Comparison of ENCODE assay signal across 8 mouse cellular contexts in the genomic region with DNA sequence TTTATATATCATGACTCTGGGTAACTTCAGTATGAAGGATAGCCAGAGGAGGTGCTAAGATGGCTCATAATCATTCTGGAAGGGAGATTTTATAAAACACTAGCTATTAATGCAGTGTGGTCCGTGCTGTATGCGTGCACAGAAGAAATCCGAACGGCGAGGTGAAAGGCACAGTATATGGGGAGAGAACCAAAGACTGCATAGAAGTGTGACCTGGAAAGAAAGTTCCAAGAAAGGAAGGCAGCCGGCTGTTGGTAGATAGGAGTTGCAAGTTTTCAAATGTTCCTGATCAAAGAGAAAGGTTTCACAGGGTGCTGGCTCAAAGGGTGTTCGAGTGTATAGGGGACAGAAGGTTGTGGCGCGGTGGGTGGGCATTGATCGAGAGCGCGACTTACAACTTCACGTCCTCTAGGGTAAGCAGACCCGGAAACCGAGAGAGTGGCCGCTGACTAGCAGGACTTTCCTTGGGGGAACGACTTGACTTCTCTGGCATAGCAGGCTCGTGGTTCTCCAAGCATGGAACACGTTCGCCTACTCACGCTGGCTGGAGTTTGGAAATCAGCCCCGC. TPM values are rescaled to one million over a fixed set of nuclear protein-coding genes. Genes with fewer than 3 reads are reported as not detected.
A peak's percentile ranks its signal among the peaks of the same experiment; 100 is the strongest.
DNase-seq lines count a peak whose midpoint lies in the region; ATAC-seq and TF ChIP-seq lines count a peak whose summit lies in the region.

No protein-coding gene starts in this region.

- no peaks in the 10 kb centered on the region for H3K36me3 ChIP-seq in embryonic facial prominence, embryonic 11.5 days (replicated peaks; ENCODE audit: control insufficient read depth, insufficient read depth, low read depth, low read length)
- peaks cover 10% of the 10 kb centered on the region; the same call in 1 of the 2 replicates for H3K36me3 ChIP-seq in intestine, embryonic 14.5 days (ENCODE audit: control insufficient read depth, insufficient read depth, low read length)
- H3K36me3 ChIP-seq in midbrain, postnatal 0 days (ENCODE audit: insufficient read depth, low read length) = no peaks in the 10 kb centered on the region

- 20% methylated on average over 22 of the region's 22 CpGs for WGBS in embryonic facial prominence, embryonic 11.5 days
- 17% methylated on average over 21 of the region's 22 CpGs for WGBS in intestine, embryonic 14.5 days
- 22% methylated on average over 22 of the region's 22 CpGs for WGBS in midbrain, postnatal 0 days

- no peaks in the 10 kb centered on the region for H3K27me3 ChIP-seq in embryonic facial prominence, embryonic 11.5 days (ENCODE audit: control insufficient read depth, insufficient read depth, low read length)
- H3K27me3 ChIP-seq in intestine, embryonic 14.5 days (replicated peaks; ENCODE audit: control insufficient read depth, insufficient read depth, low read length) = no peaks in the 10 kb centered on the region; the same call in 1 of the 2 replicates
- no peaks in the 10 kb centered on the region; the same call in 1 of the 2 replicates for H3K27me3 ChIP-seq in midbrain, postnatal 0 days (ENCODE audit: insufficient read depth, low read length)

- peak; percentile 77 for ATAC-seq in embryonic facial prominence, embryonic 11.5 days (replicated peaks; ENCODE audit: insufficient number of reproducible peaks, low FRiP score, low TSS enrichment, low read depth)
- peak; percentile 76 for ATAC-seq in intestine, embryonic 14.5 days (replicated peaks; ENCODE audit: low FRiP score, low TSS enrichment, low read depth)
- peak; percentile 39 for ATAC-seq in midbrain, postnatal 0 days (ENCODE audit: low FRiP score)

- peak overlapping the region; percentile 58 for H3K4me3 ChIP-seq in left cerebral cortex, adult 2 months
- H3K4me3 ChIP-seq in embryonic facial prominence, embryonic 11.5 days (ENCODE audit: low read depth, low read length) = peak overlapping the region; percentile 55
- H3K4me3 ChIP-seq in intestine, embryonic 14.5 days (ENCODE audit: low read depth, low read length) = peak overlapping the region; percentile 57
- peak overlapping the region; percentile 53 for H3K4me3 ChIP-seq in midbrain, postnatal 0 days (ENCODE audit: low read depth, low read length)

- no peak for DNase-seq in left cerebral cortex, adult 2 months (ENCODE audit: extremely low spot score in 1 of 2, low spot score in 2 of 2)
- no peak for DNase-seq in left cerebral cortex, postnatal 25 days (ENCODE audit: low spot score in 2 of 2)
- DNase-seq in embryonic facial prominence, embryonic 11.5 days (ENCODE audit: low spot score) = no peak
- peak; percentile 70 for DNase-seq in intestine, embryonic 14.5 days (ENCODE audit: low spot score)
- DNase-seq in midbrain, postnatal 0 days (ENCODE audit: low spot score) = no peak
- no peak for DNase-seq in spleen, adult 12 weeks (ENCODE audit: low spot score)
- no peak for DNase-seq in adrenal gland, adult 8-10 months
- no peak for DNase-seq in frontal cortex, postnatal 10 days (ENCODE audit: low spot score in 2 of 2)

- no peaks in the 10 kb centered on the region for H3K9me3 ChIP-seq in embryonic facial prominence, embryonic 11.5 days (replicated peaks; ENCODE audit: control insufficient read depth, low read length)
- H3K9me3 ChIP-seq in intestine, embryonic 14.5 days (ENCODE audit: control insufficient read depth, low read length) = no peaks in the 10 kb centered on the region
- H3K9me3 ChIP-seq in midbrain, postnatal 0 days (ENCODE audit: low read length) = no peaks in the 10 kb centered on the region

- intact Hi-C loops in left cerebral cortex, adult 2 months (cut with DNase I) = no loop called here
- intact Hi-C loops in left cerebral cortex, postnatal 25 days (cut with DNase I) = loop anchor here (1.0 kb wide), 1 partner anchor 246 kb away; no protein-coding TSS in a partner anchor

- no peak for TF ChIP-seq CTCF in left cerebral cortex, adult 2 months (IDR thresholded peaks at IDR 0.05)
- TF ChIP-seq CTCF in midbrain, postnatal 0 days (IDR thresholded peaks at IDR 0.05) = no peak

- H3K27ac ChIP-seq in left cerebral cortex, adult 2 months = no peak overlapping the region
- H3K27ac ChIP-seq in embryonic facial prominence, embryonic 11.5 days (replicated peaks; ENCODE audit: low read depth, low read length) = no peak overlapping the region
- no peak overlapping the region for H3K27ac ChIP-seq in intestine, embryonic 14.5 days (ENCODE audit: low read depth)
- H3K27ac ChIP-seq in midbrain, postnatal 0 days (ENCODE audit: low read depth, low read length) = no peak overlapping the region

- H3K4me2 ChIP-seq in embryonic facial prominence, embryonic 11.5 days (ENCODE audit: low read depth, low read length) = peak overlapping the region; percentile 29
- peak overlapping the region; percentile 52 for H3K4me2 ChIP-seq in intestine, embryonic 14.5 days (ENCODE audit: low read length)
- H3K4me2 ChIP-seq in midbrain, postnatal 0 days (ENCODE audit: low read depth, low read length, poor library complexity, severe bottlenecking) = peak overlapping the region; percentile 54

- 0 out of 2 replicates have a peak overlapping the region, but pooled peaks have one; percentile 25 for H3K9ac ChIP-seq in embryonic facial prominence, embryonic 11.5 days (replicated peaks; ENCODE audit: low read length)
- H3K9ac ChIP-seq in intestine, embryonic 14.5 days (ENCODE audit: low read length) = peak overlapping the region; percentile 16; the same call in 1 of the 2 replicates
- no peak overlapping the region for H3K9ac ChIP-seq in midbrain, postnatal 0 days (replicated peaks; ENCODE audit: low read length, poor library complexity, severe bottlenecking)

- H3K4me1 ChIP-seq in embryonic facial prominence, embryonic 11.5 days (ENCODE audit: control insufficient read depth, insufficient read depth, low read length) = no peaks in the 10 kb centered on the region
- no peaks in the 10 kb centered on the region for H3K4me1 ChIP-seq in intestine, embryonic 14.5 days (replicated peaks; ENCODE audit: control insufficient read depth, insufficient read depth, low read length)
- H3K4me1 ChIP-seq in midbrain, postnatal 0 days (ENCODE audit: insufficient read depth, low read length) = no peaks in the 10 kb centered on the region

RNA-seq across cellular contexts. Expression of gene Igbp1, which starts 0.5 kb away (rescaled TPM):
- 10 to 100 TPM; 37.9 to 43.1 TPM for total RNA-seq in left cerebral cortex, adult 2 months (2021)
- total RNA-seq in left cerebral cortex, postnatal 25 days (2021) = 10 to 100 TPM; 33.3 to 34.9 TPM
- polyA plus RNA-seq in embryonic facial prominence, embryonic 11.5 days (2014; fragmentation: Nextera tagmentation; extraction: Ambion mirVana) = 48.2 and 50.8 TPM in 2 replicates
- 44.4 and 46.0 TPM in 2 replicates for polyA plus RNA-seq in intestine, embryonic 14.5 days (2014; fragmentation: Nextera tagmentation; extraction: Ambion mirVana)
- total RNA-seq in midbrain, postnatal 0 days (2014; rRNA removed) = 35.3 and 39.6 TPM in 2 replicates
- polyA plus RNA-seq in midbrain, postnatal 0 days (2015; fragmentation: Nextera tagmentation; extraction: Ambion mirVana) = 26.0 TPM in 2 replicates
- total RNA-seq in adrenal gland, adult 8-10 months (2022) = 10 to 100 TPM; 59.0 to 75.8 (median 66.5) TPM

RNA-seq across cellular contexts. Expression of gene Dgat2l6, which starts 31.1 kb away (rescaled TPM):
- total RNA-seq in left cerebral cortex, adult 2 months (2021) = 1 to 10 TPM in 1 of 2 experiments, under 1 TPM in 1; 0.35 to 1.1 TPM
- total RNA-seq in left cerebral cortex, postnatal 25 days (2021) = under 1 TPM; 0.37 TPM
- not detected in 2 replicates for polyA plus RNA-seq in embryonic facial prominence, embryonic 11.5 days (2014; fragmentation: Nextera tagmentation; extraction: Ambion mirVana)
- polyA plus RNA-seq in intestine, embryonic 14.5 days (2014; fragmentation: Nextera tagmentation; extraction: Ambion mirVana) = not detected in 2 replicates
- not detected in 2 replicates for total RNA-seq in midbrain, postnatal 0 days (2014; rRNA removed)
- polyA plus RNA-seq in midbrain, postnatal 0 days (2015; fragmentation: Nextera tagmentation; extraction: Ambion mirVana) = not detected in 2 replicates
- total RNA-seq in adrenal gland, adult 8-10 months (2022) = not detected

RNA-seq across cellular contexts. Expression of gene Awat2, which starts 51.1 kb away (rescaled TPM):
- total RNA-seq in left cerebral cortex, adult 2 months (2021) = not detected
- under 1 TPM in 1 of 2 experiments, not detected in 1; 0.21 TPM for total RNA-seq in left cerebral cortex, postnatal 25 days (2021)
- polyA plus RNA-seq in embryonic facial prominence, embryonic 11.5 days (2014; fragmentation: Nextera tagmentation; extraction: Ambion mirVana) = 0.10 and 0.55 TPM in 2 replicates
- polyA plus RNA-seq in intestine, embryonic 14.5 days (2014; fragmentation: Nextera tagmentation; extraction: Ambion mirVana) = 0.26 and 0.59 TPM in 2 replicates
- total RNA-seq in midbrain, postnatal 0 days (2014; rRNA removed) = not detected in 2 replicates
- polyA plus RNA-seq in midbrain, postnatal 0 days (2015; fragmentation: Nextera tagmentation; extraction: Ambion mirVana) = 0.10 TPM in 1 of 2 replicates, not detected in the other
- total RNA-seq in adrenal gland, adult 8-10 months (2022) = 1 to 10 TPM in 1 of 4 experiments, under 1 TPM in 3; 0.58 to 1.6 (median 0.64) TPM
